In the genomic region with DNA sequence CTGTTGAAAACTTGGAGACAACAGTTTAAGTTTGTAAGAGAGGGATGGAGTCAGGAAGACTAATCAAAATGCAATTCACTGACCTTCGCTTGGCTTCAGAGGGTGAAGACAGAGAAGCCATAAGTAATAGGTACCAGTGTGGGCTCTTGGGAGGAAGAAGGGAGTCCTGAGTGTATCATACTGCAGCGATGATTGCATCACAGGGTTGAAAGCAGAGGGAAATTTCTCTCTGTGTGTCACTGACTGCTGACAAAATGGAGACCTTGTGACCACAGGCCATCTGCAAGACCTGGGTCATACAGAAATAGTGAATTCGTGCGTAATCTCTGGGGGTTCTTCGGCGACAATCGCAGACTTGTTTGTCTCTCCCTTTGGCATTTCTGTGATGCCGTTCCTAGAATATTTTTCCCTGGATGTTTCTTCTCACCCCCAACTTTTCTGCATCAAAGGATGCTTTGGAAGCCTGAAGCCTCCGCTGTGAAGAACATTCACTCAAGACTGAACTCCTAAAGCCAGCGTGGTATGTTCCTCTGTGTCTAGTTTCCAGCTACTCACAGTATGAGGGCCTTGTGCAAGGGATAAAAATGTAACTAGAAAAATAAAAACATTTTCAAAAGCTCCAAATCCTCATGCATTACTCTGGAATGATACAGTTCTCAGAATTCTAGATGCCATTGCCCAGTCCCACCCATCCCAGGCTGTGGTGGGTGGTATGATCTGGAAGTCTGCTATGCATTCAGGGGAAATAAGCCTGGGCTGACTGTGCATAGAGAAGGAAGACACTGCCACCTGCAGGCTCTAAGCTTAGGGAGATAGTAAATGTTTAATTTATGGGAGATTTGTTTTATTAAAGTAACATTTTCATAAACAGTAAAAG, we compare ENCODE assay signal across 9 mouse cellular contexts.
DNase-seq lines count a peak whose midpoint lies in the region; ATAC-seq lines count a peak whose summit lies in the region.
"Had no signal": no experiment of that assay in that cellular context is flagged by ENCODE, and none has a peak within 500 bp of the region (broad histone marks: within the 10 kb centered on the region; RNA-seq: fewer than 3 reads in every experiment).

No protein-coding gene starts in this region.

- ATAC-seq in CD4-positive, CD25-positive, alpha-beta regulatory T cell, adult 4 months: no peak
- ATAC-seq in embryonic facial prominence, embryonic 15.5 days (ENCODE audit: insufficient number of reproducible peaks, low FRiP score, low TSS enrichment, low read depth): peak; percentile 72; the same call in 1 of the 2 replicates

- intact Hi-C loops in heart, postnatal 36 days (cut with DNase I): loop anchor here (1.0 to 5.0 kb wide), 7 partner anchors 69 to 827 kb away; no protein-coding TSS in a partner anchor

- 85% methylated on average over 10 of the region's 10 CpGs for WGBS in embryonic facial prominence, embryonic 15.5 days

- H3K9me3 ChIP-seq in embryonic facial prominence, embryonic 15.5 days (replicated peaks): no peaks in the 10 kb centered on the region
- H3K9me3 ChIP-seq: heart, embryonic 15.5 days had no signal

- no peak overlapping the region for H3K4me3 ChIP-seq in embryonic facial prominence, embryonic 15.5 days (replicated peaks)
- H3K4me3 ChIP-seq: heart, embryonic 15.5 days had no signal

- peak; percentile 25 for DNase-seq in CD4-positive, CD25-positive, alpha-beta regulatory T cell, adult 2 months (ENCODE audit: low read depth, low spot score)
- DNase-seq in adrenal gland, postnatal 36 days: peak; percentile 56 to 69
- peak; percentile 65 to 75 for DNase-seq in heart, postnatal 36 days
- DNase-seq in layer of hippocampus, adult 8-10 months (ENCODE audit: low spot score in 2 of 2): peak; percentile 35 to 68
- DNase-seq in lung, postnatal 14 days: peak; percentile 75
- DNase-seq in right cerebral cortex, postnatal 14 days: peak; percentile 71

- 0 out of 2 replicates have a peak, but pooled peaks cover 4% of the 10 kb centered on the region for H3K4me1 ChIP-seq in embryonic facial prominence, embryonic 15.5 days
- H3K4me1 ChIP-seq: heart, embryonic 15.5 days had no signal

- H3K36me3 ChIP-seq in embryonic facial prominence, embryonic 15.5 days: no peaks in the 10 kb centered on the region
- H3K36me3 ChIP-seq: heart, embryonic 15.5 days had no signal

- no peak overlapping the region for H3K27ac ChIP-seq in embryonic facial prominence, embryonic 15.5 days (replicated peaks)
- H3K27ac ChIP-seq: heart, embryonic 15.5 days had no signal

- H3K9ac ChIP-seq in embryonic facial prominence, embryonic 15.5 days: no peak overlapping the region
- H3K9ac ChIP-seq: heart, embryonic 15.5 days had no signal

- H3K4me2 ChIP-seq in embryonic facial prominence, embryonic 15.5 days (replicated peaks): no peak overlapping the region
- H3K4me2 ChIP-seq: heart, embryonic 15.5 days had no signal

- no peaks in the 10 kb centered on the region for H3K27me3 ChIP-seq in embryonic facial prominence, embryonic 15.5 days
- H3K27me3 ChIP-seq: heart, embryonic 15.5 days had no signal

Comparison
In these comparisons a context has a peak if more than half of its experiments do, and no peak if none do; other contexts are left out.
1. DNase-seq: peak in every context shown above with its lines; median percentile 75 in lung, postnatal 14 days; 71 in right cerebral cortex, postnatal 14 days; 70 in heart, postnatal 36 days; 62 in adrenal gland, postnatal 36 days; 52 in layer of hippocampus, adult 8-10 months; 25 in CD4-positive, CD25-positive, alpha-beta regulatory T cell, adult 2 months.